Mouse (Mus musculus): ENCODE measurements around the gene Dpysl4.

DNA sequence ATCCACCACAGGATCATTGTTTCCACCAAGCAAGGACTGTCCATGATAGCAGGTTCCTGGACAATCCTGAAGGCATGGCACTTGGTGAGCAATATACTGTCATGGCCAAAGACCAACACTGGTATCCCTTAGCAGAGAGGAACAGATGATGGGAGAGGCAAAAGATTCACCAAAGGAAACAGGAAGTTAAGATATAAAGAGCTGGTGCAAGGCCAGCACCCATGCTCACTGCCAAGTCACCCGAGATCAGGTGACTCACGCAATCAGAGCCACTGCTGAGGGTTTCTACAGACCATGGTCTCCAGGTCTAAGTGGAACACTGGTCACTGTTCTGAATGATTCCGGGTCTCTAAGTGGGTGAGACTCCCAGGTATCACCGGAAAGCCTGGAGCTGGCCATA lies 40.1 kb downstream of the Dpysl4 start:
- TF ChIP-seq FLI1 (IDR thresholded peaks at IDR 0.05; ENCODE audit: low read length) (no peak), GATA1 (IDR thresholded peaks at IDR 0.05; ENCODE audit: borderline replicate concordance, low read length) (no peak)
